Mouse (Mus musculus): ENCODE results near the gene Gm12394.
"Not testable (repeated sequence)": the region's sequence is repeated elsewhere in the genome, so short reads cannot be mapped to it uniquely, and the experiment has no call there.

The Gm12394 gene

DNA sequence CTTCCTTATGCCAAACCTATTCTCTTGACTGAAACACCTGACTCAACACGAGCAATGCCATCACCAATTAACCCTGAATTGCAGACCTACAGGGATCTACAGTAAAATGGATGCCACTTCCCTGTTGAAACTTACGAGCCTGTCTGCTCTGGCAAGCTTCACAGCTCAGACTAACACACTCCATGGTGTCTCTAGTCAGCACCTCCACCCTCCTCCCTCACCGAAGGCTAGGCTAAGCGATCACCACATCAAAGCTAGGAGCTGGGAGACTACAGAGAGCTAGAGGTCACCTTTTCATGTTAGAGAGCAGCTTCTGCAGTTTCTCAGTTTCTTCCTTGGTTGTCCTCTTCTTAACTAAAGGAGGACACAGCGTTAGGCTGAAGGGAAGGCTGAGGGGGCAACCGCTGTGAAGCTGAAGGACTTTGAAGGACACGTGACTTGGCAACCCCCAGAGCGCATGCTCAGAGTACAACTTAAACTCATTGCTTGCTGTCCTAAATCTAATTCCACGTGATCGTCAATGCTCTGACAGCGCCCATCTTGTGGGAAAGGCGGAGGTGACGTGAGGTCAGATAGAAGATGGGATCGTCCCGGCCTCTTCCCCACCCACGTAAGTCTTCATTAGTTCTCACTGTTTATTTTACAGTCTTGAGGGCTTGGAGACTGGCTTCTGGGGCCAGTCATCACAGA is 16.3 kb upstream of the Gm12394 start:
- POLR2A ChIA-PET: interaction anchor here in 3 of 4 experiments (0.6 to 1.3 kb wide), 3 partner anchors 77 to 100 kb away, joined by 3 to 6 read pairs (median 3); partner anchors contain the start of gene Dnajb5 (in 2 of the 3)

GRCm38 (mm10) chr4:42872151-42872550 is 15.6 kb upstream of the Gm12394 start:
- POLR2A ChIA-PET: interaction anchor here in 1 of 4 experiments (1.3 kb wide), 1 partner anchor 78 kb away, joined by 6 read pairs; the partner anchor contains the start of gene Dnajb5
- CTCF ChIA-PET: interaction anchor here in 3 of 4 experiments (0.6 to 2.7 kb wide), 4 partner anchors 82 to 1134 kb away, joined by 3 to 13 read pairs (median 5); no protein-coding TSS in a partner anchor

More for the DNA sequence above, 16.3 kb upstream of the Gm12394 start:
- CTCF ChIA-PET: interaction anchor here in 3 of 4 experiments (0.6 to 2.7 kb wide), 5 partner anchors 81 to 93 kb away, joined by 3 to 13 read pairs (median 3); no protein-coding TSS in a partner anchor

DNA sequence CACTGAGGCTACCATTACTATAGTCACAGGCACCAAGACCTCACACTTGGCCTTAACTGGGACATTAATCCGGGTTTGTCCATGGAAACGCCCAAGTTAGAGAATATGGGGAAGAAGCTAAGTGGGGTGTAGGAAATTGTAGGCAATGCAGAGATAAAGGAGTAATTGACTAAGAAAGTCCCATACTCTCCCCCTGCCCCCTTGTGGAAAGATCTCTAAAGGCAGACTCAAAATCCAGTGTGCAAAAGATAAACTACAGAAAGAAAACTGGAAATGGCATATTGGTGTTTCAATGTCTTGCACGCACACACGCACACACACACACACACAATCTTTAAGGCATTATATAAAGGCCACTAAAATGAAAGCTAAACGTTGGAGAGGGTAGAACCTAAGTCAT is 14.2 kb upstream of the Gm12394 start:
- ChIA-PET POLR2A (no interaction called here), CTCF (interaction anchor here in 1 of 4 experiments (2.7 kb wide), 1 partner anchor 84 kb away, joined by 13 read pairs; no protein-coding TSS in a partner anchor)

GRCm38 (mm10) chr4:42868193-42868592 is 11.6 kb upstream of the Gm12394 start:
- ChIA-PET CTCF (interaction anchor here in 1 of 4 experiments (0.5 kb wide), 1 partner anchor 71 kb away, joined by 3 read pairs; no protein-coding TSS in a partner anchor), POLR2A (no interaction called here)

GRCm38 (mm10) chr4:42867390-42867789 is 10.8 kb upstream of the Gm12394 start:
- ChIA-PET CTCF (interaction anchor here in 1 of 4 experiments (1.1 kb wide), 1 partner anchor 79 kb away, joined by 4 read pairs; no protein-coding TSS in a partner anchor), POLR2A (no interaction called here)

- CTCF ChIA-PET, POLR2A ChIA-PET: not testable (repeated sequence)
These were observed 6.9 kb upstream of the Gm12394 start for GRCm38 (mm10) chr4:42863487-42863886.

DNA sequence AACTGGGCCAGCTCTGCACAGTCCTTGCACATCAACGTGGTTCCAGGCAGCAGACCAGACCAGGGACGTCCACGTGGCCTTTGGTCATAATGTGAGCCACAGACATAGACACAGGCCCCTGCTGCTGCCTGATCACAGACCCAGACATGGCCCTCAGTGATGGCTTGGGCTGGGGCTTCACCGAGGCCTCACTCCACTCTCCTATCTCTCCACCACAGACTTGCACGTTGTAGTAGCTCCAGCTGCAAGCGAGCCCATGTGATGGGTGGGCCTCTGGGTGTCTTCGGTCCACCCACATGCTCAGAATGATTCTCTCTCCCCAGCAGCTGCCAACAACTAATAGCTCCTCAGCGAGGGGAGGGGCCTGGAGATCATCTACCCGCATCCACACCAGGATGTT is 3.9 kb upstream of the Gm12394 start:
- POLR2A ChIA-PET: not testable (repeated sequence)

GRCm38 (mm10) chr4:42853788-42854187 is 2.8 kb downstream of the Gm12394 start, which contains the start of gene Fam205a1:
TSS of gene Fam205a1 (minus strand) at chr4:42853888.
- POLR2A ChIA-PET, CTCF ChIA-PET: not testable (repeated sequence)

More for the DNA sequence above, 3.9 kb upstream of the Gm12394 start:
- CTCF ChIA-PET: not testable (repeated sequence)

DNA sequence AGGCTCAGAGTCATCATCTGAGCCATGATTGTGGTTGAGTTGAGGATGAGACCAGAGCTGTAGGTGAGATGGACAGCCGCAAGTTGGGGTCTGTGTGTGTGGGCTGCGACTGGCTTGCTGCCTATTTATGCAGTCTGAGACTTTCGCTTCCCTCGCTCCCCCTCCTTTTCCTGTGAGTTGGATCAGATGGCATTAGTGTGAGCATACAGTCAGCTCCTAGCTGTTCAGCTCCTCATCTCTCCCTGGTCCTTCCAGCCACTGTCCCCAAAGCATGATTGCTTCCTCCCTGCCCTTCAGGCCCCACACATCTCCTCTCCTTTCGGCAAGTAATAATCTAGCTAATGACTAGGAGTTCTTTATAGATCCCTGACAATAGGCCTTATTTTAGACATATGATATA is 82.7 kb downstream of the Gm12394 start, which contains the start of gene Ccl21a:
Gene Ccl21a (minus strand): TSS at position 101 of the 400 bp plus-strand sequence.
- POLR2A ChIA-PET, CTCF ChIA-PET: not testable (repeated sequence)

DNA sequence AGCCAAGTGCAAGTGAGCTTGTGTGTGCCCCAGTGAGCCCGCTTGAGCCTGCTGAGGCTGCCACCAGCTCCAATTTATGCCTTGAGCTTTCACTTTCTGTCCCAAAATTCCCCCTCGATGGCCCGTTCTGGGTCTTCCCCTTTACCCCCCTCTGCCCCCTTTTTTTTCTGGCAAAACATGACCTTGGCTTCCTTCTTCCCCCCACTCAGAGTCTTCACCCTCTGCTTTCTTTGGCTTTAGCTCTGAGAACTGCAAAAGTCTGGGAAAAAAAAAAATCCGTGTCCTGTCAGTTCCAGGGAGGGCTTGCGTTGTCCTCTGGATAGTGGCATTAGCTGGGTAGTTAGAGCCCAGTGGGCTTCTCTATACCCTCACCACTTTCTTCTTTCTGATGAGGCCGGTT is 100.1 kb downstream of the Gm12394 start, which contains the start of gene Ccl19:
Gene Ccl19 (minus strand): TSS at position 101 of the 400 bp plus-strand sequence.
- CTCF ChIA-PET, POLR2A ChIA-PET: not testable (repeated sequence)

DNA sequence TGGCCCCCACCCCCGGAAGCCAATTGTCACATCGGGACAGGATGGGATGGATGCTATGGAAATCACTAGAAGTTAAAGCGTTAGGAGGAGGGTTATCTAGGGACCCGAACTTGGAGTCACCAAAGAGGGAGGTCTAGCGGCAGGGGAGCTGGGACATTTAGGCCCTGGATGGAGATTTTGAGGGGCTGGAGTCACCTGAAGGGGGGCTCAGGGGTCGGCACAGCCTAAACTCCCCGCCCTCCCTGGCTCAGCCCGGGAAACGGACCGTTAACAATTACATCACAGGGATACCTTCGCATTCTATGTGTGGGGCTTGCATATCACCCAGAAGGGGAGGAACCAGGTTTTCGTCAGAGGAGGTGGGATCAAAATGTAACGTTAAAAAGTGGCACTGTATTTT is 121.3 kb downstream of the Gm12394 start, which contains the start of gene 4930578G10Rik:
Gene 4930578G10Rik (plus strand): TSS at position 301 of the 400 bp plus-strand sequence.
- POLR2A ChIA-PET: not testable (repeated sequence)

More for the DNA sequence above, 121.3 kb downstream of the Gm12394 start, which contains the start of gene 4930578G10Rik:
- CTCF ChIA-PET: not testable (repeated sequence)
